1 mouse cellular context compared by ENCODE assay signal in genomic region chr2:163617874-163618273, GRCm38 (mm10).
TF ChIP-seq lines count a peak whose summit lies in the region.

No protein-coding gene starts in this region.

TF ChIP-seq in CH12.LX, 34 proteins besides CTCF, POLR2A, EP300 and RAD21:
- TF ChIP-seq MAX (IDR thresholded peaks at IDR 0.05; ENCODE audit: low read length) (no peak), NRF1 (IDR thresholded peaks at IDR 0.05; ENCODE audit: low read depth, low read length) (no peak), MAZ (IDR thresholded peaks at IDR 0.05; ENCODE audit: low read depth, low read length) (no peak), USF2 (conservative IDR thresholded peaks at IDR 0.05; ENCODE audit: low read depth, low read length) (no peak; the same call in 1 of the 2 replicates), CHD2 (IDR thresholded peaks at IDR 0.05; ENCODE audit: low read length) (peak; percentile 16; the same call in 1 of the 2 replicates), JUN (IDR thresholded peaks at IDR 0.05; ENCODE audit: insufficient read depth, low read depth, low read length) (no peak), GABPA (IDR thresholded peaks at IDR 0.05; ENCODE audit: insufficient replicate concordance, low read depth, low read length) (no peak), IRF4 (IDR thresholded peaks at IDR 0.05; ENCODE audit: low read depth, low read length) (no peak), ZKSCAN1 (IDR thresholded peaks at IDR 0.05; ENCODE audit: borderline replicate concordance, low read depth, low read length) (no peak), HCFC1 (IDR thresholded peaks at IDR 0.05; ENCODE audit: low read depth, low read length) (no peak), UBTF (IDR thresholded peaks at IDR 0.05; ENCODE audit: low read depth, low read length) (no peak), TCF12 (IDR thresholded peaks at IDR 0.05; ENCODE audit: low read depth, low read length) (no peak), ELF1 (IDR thresholded peaks at IDR 0.05; ENCODE audit: low read depth, low read length) (no peak), E2F4 (IDR thresholded peaks at IDR 0.05; ENCODE audit: insufficient replicate concordance, low read depth, low read length) (no peak), POLR2AphosphoS2 (IDR thresholded peaks at IDR 0.05; ENCODE audit: low read depth, low read length) (peak; percentile 67; the same call in 1 of the 2 replicates), RCOR1 (conservative IDR thresholded peaks at IDR 0.05; ENCODE audit: low read depth, low read length) (peak; percentile 31; the same call in 1 of the 2 replicates)
